Mouse (Mus musculus): ENCODE measurements around the gene Kcnd3.

Gene Kcnd3

DNA sequence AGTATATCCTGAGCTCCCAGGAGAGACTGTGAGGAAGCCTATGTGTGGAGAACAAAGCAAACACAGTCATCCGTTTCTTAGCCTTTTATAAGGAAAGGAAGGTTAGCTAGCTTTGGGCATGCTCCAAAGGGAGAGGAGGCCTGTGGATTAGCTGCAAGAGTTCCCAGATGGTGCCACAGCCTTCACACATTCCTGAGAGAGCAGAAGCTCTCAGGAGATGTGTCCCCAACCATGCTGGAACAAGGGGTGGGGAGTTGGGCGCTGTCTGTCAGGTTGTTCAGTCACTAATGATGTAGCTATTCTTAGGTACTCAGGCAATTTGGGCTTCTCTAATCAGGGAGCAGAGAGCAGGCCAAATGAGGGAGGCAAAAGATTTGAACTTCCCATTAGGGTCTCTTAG lies 140.1 kb downstream of the Kcnd3 start:
- DNase-seq: no peak

DNA sequence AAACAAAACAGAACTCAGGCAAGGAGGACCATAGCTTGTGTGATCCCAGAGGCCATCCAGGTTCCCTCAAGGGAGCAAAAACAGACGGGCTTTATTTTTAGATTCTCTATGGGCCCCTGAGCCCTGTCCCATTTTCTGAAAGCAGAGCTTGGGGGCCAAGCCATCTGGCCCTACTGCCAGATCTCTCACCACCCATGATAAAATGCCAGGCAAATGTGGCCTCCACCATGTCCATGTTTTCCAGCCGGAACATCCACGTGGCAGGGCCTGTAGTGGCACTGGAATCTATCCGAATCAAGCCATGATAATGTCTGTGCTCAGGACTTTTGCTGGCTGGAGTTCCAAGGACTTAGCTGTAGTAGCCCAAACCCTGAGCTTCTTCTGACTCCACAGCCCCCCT lies 148.4 kb downstream of the Kcnd3 start:
- DNase-seq: no peak

DNA sequence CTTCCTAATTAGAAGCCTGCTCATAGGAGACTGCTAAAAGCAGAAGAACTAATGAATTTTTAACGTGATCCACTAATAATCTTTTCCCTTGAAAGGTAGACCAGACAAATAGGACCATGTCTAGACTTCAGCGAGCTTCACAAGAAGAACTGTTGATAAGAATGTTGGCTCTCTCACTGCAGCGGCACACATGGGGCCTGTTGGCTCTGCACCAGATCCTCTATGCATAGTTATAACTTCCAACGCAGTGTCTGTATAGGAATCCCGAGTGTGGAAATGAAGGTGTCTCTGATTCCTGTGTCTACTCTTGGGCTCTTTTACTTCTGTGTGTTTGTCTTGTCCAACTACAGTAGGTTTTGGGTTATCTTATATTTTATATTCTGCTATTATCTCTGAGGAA lies 150.8 kb downstream of the Kcnd3 start:
- no peak for DNase-seq

DNA sequence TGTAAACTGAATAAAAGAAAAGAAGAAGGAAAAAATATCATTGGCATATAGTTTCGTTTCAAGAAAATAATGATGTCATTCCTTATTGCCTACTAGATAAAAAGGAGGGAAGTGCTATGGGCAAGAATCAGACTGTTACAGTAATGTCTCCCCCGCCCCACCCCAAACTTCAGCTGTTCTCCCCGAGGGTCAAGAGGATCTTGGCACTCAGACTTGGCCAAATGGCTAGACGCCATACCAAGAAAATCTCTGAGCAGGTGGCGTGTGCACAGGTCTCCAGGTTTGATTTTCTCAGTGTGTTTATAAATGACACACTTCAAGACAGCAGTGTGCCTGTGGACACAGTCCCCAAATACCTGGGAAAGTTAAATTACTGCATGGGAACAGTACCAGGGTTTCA lies 153.6 kb downstream of the Kcnd3 start:
- DNase-seq: no peak

DNA sequence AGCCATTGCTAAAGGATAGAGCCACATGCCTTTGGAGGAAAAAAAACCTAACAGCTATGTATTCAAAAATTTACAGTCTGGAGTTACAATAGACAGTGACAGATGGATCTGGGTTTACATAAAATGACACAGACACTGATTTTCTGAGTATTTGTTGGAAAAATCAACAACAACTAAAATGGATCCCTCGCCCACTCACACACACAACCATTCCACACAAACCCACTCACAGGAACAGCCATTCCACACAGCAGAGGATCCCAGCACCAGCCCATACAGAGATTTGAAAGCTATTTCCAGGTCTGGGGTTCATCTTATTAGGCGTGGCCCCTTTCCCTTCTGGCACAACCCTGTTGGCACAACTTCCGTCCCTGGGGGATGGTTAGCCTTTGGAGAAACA lies 156.7 kb downstream of the Kcnd3 start:
- no peak for DNase-seq

DNA sequence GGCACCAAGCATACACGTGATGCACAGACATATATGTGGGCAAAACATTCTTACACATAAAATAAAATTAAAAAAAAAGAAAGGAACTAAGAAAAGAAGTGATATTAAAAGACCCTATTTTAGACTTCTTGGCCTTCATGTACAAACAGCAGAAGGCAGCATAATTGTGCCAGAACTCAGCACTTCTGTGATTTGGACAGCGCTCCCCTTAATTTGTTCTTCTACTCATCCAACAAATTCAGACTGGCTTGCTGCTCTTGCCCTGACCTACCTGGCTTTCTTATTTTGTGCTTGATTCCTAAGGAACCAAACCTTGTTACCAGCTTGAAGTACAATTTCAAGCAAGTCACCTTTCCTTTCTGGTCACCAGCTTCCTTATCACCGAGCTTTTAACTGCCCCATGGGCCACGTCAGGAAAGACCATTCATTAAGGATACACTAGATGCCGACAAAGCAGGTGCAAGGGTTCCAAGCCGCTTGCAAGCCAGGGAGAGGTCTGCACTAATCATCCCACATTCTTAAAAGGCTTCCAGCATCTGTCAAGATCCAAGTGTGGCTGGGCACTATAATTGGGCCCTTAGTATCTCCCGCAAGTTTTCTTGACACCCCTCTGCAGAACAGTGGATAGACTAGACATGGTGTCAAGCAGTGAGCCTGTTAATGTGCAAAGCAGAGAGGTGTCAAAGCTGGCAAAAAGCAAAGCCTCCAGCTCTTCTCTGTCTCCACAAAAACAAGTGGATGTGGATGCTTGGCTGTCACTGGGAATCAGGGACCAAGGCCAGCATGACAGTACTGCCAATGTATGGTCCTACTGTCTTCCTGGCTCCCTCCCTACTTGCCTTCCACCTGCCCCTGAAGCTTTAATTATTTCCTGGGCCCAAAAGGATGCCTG lies 159.6 kb downstream of the Kcnd3 start:
- no peak for DNase-seq

DNA sequence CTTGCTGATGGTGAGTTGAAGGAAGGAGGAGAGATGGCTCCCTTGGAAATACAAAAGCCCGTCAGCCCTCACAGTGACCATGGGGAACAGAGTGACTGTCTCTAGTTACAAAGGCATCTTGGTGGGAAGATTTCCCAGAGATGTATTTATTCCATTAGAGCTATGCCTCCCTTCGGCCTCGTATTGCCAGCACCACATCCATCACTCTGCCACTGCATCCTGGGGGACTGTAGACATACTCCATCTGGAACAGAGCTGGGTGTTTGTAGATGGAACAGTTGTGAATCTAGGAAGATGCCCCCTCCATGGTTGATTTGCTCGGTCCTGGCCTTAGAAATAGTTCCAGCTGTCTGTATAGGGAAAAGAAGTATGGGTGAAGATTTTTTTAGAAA lies 160.3 kb downstream of the Kcnd3 start:
- DNase-seq: no peak

DNA sequence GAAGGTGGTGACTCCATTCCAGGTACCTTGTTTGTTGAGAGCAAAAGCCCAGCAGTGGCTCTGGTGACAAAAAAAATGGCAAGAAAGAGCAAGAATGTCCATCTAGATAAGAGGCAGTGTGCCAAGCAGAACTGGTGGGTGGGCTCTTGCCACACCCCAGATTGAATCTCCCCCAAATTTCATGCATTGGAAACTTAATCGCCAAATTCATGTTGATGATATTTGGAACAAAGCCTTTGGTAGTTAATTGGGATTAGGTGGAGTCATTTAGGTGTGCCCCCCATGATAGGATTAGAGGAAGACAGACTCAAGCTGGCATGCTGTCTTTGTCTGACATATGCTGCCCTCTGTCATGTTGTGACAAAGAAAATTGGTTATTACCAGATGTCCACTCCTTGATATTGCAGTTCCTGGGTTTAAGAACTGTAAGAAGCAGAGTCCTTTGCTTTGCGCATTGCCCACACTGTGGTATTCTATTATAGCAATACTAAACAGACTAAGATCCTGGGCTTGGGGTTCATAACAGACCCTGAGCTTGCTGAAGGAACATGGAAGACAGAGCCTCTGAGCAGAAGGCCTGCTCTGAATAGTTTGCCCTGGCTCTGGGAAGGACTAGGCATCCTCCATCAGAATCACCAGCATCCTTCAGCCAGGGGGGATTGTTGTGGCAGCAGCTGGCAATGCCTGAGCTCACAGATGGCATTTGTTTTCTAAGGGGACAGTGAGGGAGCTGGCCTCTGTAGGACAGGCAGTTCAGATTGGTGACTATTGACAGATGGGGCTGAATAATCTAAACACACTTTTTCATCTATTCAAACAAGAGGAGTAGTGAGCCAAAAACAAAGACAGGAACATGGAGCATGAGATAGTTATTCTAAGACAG lies 165.0 kb downstream of the Kcnd3 start:
- DNase-seq: no peak

DNA sequence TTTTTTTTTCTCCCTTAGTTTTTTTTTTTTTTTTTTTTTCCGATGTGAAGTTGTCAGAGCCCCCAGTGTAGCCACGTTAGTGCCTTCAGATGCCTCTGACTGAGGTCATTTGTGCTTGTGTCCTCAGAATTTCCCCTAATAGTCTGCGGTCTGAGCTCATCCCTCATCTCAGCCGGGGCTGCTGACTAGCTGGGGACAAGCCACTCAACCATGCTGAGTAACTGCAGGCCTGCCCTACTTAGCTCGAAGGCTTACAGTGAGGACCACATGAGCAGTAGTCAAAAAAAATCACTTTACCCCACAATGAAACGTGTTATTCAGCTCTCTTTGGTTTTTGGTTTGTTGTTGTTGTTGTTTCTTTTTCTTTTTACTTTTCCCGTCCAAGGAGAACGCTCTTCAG lies 169.0 kb downstream of the Kcnd3 start:
- no peak for DNase-seq

DNA sequence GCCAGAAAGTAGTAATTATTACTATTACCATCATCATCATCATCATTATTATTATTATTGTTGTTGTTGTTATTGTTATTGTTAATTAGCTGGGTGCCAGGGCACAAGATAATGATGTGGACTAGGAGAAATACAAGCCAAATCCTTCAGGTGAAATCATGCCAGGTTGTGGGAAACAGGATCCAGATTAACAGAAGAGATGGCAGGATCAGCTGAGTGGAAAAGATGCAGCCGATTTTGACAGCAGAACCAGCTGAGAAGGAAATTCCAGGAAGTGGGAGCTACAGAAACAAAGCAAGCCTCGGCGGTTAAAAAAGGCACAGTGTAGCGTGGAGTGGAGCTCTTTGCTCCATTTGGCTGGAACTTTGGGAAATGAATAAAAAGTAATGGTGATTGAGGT lies 171.0 kb downstream of the Kcnd3 start:
- DNase-seq: peak; percentile 29

DNA sequence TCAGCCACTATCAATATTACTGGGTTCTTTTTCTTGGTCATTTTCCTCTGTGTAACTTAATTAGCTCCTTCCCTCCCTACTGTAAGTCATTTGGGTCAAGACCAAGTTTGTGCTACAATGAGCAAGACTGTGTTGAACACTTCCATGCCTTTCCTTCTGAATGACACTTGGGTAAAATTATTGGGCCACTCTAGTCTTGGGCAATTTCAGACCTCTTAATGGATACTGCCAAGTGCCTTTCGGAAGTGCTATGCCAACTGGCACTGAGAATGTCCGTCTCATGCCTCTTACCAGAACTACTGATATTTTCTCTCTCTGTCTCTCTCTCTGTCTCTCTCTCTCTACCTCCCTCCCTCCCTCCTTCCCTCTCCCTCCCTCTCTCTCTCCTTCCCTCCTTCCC lies 173.8 kb downstream of the Kcnd3 start:
- no peak for DNase-seq

DNA sequence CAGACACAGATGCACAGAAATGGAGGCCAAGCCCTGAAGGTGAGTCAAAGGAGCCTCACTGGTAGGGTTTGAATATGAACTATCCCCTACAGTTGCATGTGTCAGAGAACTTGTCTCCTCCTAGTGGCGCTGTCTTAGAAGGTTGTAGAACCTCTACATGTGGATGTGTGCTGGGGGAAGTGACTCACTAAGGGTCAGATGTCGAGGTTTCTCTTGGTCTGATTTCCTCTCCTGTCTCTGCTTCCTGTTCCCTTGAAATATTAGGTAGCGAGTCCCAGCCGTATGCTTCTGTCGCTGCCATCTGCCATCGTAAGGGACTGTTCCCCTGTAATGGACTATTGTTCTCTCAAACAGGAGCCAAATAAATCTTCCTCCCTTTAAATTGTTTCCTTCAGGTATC lies 175.1 kb downstream of the Kcnd3 start:
- peak; percentile 37 for DNase-seq

DNA sequence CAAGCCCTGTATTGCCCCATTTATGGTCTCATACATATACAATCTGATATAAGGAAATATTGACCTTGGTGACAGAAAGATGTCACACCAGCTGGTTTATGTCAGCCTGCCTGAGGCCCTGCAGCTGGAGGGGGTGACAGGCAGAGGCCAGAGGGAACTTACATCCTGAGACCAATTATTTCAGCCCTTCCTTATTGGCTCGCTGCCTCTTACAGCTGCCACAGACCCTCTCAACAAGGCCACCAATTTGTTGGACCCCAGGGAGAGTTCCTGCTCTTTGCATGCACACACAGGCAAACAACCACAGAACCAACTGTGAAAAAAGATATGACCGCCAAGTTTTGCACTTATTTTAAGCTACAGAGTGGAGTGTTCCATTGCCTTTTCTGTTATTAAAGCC lies 180.2 kb downstream of the Kcnd3 start:
- peak; percentile 70 for DNase-seq

DNA sequence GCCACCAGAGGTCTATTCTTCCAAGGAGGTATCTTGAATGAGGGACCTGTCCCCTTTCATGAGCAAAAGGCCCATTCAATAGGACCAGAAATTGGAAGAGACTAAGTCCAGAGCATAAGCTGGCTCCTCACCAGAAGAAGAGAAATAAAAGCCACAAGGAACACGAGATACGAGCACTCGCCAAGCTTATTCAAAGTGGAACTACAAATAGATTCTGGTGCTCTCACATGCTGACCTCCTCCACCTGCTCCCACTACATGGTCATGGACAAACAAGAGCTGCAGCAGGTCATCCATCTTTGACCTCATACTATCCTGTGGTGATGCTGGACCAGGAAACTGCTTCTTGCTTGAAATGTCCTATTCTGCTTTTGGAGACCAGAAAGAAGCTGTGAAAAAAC lies 180.9 kb downstream of the Kcnd3 start:
- DNase-seq: no peak

DNA sequence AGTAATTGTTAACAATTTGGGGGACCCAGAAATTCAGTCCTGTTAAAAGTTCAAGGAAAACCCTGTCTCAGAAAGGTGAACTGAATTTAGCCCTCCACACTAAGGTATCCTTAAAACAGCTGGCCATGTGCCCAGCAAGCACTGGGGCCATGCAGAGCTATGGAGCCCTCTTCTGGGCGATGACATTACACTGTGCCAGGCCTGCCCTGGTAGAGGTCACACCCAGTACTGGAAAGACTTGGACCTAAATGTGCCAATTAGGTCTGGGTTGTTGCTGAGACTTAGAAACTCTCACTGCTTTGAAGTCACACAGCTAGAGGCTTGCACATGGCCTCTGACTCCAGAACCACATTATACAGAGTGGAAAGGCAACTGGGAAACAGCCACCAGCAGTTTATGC lies 190.1 kb downstream of the Kcnd3 start:
- peak; percentile 64 for DNase-seq

DNA sequence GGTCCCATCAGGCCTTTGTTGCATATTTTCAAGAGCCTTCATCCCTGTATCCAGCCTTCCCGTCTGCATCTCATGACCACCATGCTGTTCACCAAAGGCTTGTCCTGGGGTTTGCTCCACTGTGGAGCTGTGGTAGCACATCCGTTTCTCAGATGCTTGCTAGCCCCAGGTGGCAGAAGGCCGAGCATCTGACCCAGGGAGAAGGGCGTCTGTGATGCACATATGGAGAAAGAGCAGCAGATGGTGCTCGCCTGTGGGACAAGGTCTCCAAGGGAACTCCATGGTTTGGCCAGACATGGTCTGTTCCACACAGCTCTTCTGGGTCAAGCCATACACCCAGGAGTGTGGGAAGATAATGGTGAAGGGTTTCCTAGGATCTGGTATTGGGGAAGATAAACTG lies 191.4 kb downstream of the Kcnd3 start:
- DNase-seq: no peak

DNA sequence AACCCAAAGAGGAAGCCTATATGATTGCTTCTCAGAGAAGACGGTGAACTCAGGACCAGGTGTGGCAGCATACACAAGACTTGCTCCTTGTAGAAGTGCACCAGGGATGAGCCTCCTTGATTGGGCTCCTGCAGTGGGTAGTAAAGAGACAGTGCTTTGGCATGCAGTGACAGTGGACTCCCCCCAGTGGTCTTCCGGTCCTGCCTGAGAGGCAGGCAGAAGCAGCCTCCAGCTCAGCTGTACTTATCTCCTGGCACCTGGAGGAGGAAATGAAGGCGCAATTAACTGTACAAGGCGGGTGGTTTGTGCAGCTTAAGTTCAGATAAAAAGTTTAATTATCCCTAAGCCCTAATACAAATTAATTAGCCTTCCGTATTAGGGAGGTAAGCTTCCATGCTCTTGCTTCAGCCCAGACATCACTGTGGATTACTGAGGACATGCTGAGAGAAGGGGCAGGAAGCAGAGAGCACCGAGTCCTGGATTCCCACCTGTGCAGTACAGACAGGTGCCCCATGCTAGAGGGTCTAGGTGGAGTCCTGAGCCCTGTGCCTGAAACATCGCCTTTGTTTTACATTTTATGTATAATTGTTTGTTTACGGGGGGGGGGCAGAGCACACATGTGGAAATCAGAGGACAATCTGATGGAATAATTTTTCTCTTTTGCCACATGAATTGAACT lies 196.9 kb downstream of the Kcnd3 start:
- DNase-seq: no peak

DNA sequence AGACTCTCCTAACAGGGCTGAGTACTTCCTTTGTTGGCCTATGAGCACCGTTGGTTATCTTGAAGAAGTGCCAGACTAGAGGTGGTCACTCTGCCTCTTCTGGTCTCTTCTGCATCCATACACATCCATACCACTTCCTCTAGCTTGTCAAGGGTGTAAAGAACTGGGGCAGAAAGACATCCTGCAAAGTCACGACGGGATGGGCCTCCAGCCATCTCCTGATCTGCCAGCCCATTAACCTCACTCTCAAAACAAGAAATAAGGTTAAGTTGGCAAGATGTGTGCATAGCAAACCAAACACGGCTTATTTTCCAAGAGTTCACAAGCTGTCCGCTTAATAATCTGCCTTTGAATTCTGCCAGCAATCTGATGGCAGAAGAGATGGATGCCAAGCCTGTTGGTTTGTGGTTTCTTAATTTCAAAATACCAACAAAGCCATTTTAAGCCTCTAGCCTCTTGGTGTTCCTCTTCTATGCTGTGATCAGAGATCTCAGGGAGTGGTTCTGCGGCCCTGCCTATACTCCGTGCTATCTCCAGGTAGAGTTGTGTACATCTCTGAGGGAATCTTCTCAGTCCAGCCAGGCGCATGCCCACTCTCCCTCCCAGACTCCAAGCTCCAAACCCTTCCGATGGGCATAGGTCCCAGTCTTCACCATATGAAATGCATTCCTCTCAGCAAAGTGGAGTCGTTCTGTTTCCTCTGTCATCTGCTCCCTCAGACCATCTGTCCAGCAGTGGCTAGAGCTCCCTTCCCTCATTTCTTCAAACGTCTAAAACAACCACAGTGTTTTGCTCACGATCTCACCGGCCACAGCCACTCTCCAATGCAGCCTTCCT lies 201.6 kb downstream of the Kcnd3 start:
- no peak for DNase-seq

DNA sequence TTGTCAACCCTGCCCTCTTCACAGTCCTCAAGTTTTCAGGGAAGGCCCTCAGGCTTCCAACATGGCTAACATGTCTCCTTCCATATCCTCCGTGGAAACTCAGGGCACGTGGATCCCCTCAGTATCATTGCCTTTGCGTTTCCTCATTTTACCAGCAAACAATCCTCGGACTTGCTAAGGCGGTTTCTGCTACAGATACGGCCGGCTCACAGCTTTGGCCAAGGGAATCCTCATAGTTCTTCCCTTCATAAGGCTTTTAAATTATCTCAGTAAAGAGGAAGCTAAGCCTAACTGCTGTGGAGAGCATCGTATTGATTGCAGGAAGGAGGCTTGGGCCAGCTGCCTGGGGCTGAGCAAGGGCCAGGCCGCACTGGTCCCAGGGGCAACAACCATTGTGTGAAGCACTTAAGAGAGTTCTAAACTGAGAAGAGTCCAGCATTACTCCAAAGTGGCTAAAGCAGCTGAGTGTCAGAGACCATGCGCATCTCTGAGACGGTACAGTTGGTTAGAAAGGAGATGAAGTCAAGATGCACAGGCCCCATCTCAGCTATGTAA lies 203.0 kb downstream of the Kcnd3 start:
- DNase-seq: no peak

DNA sequence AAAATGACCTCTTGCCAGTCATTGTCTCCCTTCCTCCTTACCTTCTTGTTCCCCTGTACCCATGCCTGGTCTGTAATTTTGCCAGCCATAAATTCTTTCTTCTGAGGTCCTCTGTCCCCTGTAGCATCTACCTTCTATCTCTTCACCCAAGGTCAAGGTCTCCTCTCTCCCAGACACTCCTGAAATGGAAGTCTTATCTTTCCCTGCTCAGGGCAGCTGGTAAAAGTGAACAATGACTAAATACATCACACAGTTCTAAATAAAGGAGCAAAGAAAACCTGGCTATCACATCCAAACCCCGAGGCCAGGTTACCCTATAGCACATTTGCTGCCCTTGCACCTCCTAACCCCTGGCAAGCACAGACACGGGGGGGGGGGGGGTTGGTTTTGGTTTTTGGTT lies 208.4 kb downstream of the Kcnd3 start:
- no peak for DNase-seq

DNA sequence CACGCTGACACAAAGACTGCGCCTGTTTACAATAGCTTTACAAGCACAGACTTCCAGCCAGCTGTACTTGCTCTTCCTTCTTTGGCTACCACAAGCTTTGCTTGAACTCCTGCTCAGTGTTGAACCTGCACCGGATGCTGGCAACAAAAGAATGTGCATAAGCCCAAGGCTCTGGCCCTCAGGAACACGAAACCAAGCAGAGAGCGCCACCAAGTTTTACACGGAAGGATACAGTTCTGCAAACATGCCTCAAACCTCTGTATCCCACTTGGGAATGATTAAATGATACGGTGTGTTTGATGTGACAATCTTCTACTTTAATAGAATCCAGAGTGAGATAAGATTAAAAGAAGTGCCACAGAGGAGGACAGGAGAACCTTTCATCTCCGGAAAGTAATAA lies 210.9 kb downstream of the Kcnd3 start:
- DNase-seq: peak; percentile 48

DNA sequence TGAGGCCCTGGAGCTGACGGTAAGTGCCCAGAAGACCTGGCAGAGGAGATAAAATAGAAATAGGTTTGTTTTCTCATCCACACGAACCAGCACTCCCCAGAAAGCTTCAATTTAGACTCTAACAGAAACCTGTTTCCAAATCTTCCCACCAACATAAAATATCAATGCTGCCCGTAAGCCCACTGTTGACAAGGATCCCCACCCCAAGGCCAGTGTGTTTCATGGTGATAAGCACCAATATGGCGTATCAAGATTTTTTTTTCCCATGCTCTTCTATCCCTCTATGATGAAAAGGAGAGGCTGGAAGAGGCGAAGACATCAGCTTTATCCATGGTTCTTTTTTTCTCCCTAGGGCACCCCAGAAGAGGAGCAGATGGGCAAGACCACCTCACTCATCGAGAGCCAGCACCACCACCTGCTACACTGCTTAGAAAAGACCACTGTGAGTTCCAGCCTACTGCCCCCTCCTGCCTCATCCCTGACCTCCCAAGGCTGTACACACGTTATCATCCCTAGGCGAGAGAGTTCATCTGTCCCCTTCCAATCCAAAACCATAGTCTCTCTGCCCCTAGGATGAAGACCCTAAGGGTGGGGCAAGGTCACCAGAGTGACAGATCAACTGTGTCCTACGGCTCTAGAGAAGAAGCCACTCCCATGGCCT lies 213.1 kb downstream of the Kcnd3 start:
- no peak for DNase-seq
